Mouse (Mus musculus) kidney, postnatal 36 days (tissue): Measurements from ENCODE around the gene Zscan12.
A peak's percentile ranks its signal among the peaks of the same experiment; 100 is the strongest.

Experiments used
- DNase-seq, 2 experiments: peaks; one replicate each; pipeline ENCODE4 v3.0.0; 2021 to 2022; ENCODE audit warnings: mixed read lengths in 2 of 2

The Zscan12 gene

DNA sequence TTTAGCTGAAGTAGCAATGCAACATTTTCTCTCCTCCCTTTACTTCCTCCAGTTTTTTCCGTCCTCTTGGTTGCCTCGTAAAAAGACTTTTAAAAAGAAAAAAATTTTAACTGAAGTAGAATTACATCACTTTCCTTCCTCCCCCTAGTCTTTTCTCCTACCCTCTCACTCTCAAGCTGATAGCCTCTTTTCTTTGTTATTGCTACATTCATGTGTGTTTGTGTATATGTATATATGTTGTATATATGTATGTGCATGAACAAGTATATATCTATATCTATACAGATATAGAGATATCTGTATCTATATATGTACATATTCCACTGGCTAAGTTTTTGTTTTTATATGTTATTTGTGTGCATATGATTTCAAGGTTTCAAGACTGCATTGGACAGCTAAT lies 40.2 kb downstream of the Zscan12 start:
- no peak for DNase-seq

DNA sequence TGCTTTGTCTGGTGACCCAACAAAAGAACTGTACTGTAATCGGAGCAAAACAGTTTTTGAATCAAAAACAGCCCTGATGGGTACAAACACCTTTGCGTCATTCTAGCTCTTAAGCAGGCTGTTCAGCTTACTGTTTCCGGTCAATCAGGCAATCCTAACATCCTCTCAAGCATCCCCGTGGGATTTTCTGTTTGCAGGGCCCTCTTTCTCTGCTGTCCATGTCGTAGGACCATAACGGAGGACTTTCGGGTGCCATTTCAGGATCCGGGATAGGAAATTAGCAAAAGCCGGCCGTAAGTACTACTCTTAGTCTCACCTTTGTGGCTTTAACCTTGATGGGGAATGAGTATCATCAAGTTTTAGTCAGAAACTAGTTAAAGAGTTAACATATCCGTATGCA lies 44.7 kb downstream of the Zscan12 start:
- DNase-seq, result no peak

DNA sequence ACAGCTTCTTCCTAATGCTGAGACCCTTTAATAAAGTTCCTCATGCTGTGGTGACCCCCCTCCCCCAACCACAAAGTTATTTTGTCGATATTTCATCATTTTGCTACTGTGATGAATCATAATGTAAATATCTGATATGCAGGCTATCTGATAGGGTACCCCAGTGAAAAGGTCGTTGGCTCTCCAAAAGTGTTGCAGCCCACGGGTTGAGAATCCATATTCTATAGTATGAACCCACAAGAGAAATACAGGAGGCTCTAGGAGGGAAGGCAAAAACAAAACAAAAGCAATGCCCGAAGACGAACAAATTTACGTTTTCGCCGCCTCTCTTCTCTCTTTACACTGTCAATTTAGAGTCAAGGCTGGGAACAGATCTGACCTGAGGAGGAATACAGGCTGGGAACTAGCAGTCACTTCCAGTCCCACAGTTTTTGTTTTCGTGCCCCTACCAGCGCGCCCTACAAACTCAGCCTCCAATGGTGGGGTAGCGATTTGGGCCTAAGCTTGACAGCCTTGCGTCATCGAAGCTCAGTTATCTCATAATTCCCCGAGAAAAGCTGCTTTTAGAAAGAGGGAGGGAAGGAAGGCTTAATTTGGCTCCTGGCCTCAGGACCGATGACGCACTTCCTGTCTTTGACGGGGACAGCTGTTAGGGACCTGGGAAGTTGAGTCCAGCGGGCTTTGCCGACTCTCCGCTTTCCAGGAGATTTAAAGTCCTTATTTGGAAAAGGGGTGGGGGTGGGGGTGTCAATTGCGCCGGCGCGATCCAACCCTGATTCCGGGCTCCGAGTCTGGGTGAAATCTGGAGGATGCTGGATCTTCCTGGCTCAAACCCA lies 45.6 kb downstream of the Zscan12 start:
- peak; percentile 87 to 89 for DNase-seq

DNA sequence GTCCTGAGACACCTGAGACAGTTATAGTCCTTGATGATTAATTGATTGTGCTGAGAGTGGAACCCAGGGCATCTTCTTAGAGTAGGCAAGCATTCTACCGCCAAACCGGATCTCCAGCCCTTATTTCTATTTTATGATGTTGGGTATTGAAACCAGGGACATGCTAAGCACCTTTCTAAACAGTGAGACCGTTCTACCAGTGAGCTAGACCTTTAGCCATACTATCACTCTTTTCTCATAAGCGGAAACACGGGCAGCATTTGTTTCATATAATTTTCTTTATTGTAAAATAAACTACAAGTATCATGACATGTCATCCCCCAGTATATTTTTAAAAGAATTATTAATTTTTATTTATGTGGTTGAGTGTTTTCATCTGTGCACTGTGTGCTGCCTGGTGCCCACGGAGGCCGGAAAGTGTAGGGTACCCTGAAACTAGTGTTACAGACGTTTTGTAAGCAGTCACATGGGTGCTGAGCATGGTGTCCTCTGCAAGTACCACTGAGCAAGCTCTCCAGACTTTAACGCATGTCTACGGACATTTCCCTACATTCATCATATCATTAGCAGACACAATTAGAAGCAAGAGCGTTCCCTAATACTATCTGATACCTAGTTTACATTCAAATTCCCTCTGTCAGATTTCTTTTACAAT lies 46.3 kb downstream of the Zscan12 start:
- no peak for DNase-seq

DNA sequence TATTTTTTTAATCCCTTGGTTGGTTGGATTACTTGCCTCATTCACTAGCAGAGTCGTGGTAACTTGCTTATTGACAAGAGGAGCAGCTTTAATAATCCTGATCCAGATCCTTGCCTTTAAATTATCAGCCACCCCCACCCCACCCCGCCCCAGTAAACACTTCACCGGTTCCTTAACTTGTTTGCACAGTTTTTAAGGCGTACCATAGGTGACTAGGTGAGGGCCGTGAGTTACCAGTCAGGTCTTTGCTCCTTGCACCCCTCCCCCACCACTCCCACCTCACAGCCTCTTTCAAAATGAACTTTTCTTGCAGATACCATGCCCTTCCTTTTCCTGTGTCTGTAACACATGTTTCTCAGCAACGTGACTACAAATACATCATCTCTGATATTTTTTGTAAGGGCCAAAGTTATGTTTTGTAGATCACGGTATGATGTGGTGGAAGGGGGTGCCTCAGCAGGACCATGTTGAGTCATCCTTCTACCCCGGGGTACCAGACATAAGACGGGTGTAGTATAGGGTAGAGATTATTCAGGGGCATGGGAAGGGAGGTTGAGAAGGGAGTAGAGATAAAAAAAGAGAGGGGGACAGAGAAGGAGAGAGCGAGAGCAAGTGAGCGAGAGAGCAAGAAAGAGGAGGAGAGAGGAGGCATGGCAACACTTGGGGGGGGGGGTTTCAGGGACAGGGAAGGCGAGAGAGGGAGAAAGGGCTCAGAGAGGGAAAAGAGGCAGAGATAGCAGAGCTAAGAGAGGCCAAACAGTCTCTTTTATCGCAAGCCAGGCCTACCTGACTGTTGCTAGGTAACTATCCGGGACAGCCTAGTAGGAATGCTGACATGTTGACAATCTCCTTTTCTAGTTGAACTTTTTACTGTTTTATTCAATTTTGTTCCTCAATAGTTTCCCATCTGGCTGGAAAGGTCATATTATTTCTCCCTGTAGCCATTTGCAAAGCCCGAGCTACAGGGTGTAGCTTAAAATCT lies 51.9 kb downstream of the Zscan12 start:
- no peak for DNase-seq

GRCm38 (mm10) chr13:21415266-21415665 lies 52.6 kb downstream of the Zscan12 start:
- no peak for DNase-seq

GRCm38 (mm10) chr13:21415750-21416149 lies 53.1 kb downstream of the Zscan12 start:
- no peak for DNase-seq

DNA sequence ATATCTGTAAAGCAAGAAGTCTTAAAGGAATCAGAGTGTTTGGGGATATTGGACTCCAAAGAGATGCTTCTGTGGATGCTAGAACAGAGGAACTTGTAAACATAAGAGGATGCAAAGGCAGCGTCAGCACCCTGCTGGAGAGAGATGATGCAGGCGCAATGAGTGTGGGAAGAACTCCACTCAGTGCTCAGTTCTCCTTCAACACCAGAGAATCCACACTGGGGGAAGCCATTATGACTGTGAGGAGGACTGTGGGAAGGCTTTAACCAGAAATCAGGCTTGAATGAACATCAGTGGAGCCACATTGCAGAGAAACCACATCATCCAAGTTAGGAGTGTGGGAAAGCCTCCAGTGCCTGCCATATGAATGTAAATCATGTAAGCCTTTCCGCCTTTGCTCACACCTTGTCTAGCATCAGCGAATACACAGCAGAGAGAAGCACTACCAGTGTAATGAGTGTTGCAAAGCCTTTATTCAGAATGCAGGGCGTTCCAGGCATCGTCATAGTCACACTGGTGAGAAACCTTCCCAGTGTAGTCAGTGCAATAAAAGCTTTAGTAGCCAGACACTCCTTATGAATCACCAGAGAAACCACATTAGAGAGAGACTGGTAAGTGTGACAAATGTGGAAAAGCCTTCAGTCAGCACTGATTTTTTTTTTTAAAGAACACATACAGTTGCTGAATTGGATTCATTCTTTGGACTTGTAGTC lies 54.8 kb downstream of the Zscan12 start:
- no peak for DNase-seq

DNA sequence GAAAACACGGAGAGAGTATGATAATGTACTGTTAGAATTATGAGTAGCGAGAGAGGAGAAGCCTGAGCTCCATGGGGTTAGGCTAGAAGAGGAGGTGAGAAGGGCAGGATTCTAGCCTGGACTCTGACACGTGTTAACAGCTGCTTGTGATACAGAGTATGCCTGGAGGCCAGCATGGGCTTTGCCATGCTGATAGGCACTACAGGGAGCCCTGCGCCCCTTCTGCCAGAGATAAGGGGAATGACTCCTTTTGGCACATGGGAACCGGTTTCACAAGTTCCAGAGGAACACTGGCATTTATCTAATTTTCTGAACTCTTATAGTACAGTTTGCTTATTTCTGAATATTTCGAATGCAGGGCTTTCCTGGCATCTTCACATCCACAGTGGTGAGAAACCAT lies 56.2 kb downstream of the Zscan12 start:
- DNase-seq, result no peak
